Mouse (Mus musculus) adrenal gland, postnatal 25 days (tissue): ENCODE results near the gene Szrd1. TPM values are rescaled to one million over a fixed set of nuclear protein-coding genes. Genes with fewer than 3 reads are reported as not detected.

ENCODE experiments used
- DNase-seq: peaks from one replicate; pipeline ENCODE4 v3.0.0; 2021; ENCODE audit warnings: mixed read lengths
- total RNA-seq: library from RNA; stranded (reverse); gene quantifications from 2 replicates; pipeline ENCODE4 v1.2.3, GENCODE M21; 2021

Gene Szrd1
- total RNA-seq, 1 experiment from 2014 or later: 115 TPM

DNA sequence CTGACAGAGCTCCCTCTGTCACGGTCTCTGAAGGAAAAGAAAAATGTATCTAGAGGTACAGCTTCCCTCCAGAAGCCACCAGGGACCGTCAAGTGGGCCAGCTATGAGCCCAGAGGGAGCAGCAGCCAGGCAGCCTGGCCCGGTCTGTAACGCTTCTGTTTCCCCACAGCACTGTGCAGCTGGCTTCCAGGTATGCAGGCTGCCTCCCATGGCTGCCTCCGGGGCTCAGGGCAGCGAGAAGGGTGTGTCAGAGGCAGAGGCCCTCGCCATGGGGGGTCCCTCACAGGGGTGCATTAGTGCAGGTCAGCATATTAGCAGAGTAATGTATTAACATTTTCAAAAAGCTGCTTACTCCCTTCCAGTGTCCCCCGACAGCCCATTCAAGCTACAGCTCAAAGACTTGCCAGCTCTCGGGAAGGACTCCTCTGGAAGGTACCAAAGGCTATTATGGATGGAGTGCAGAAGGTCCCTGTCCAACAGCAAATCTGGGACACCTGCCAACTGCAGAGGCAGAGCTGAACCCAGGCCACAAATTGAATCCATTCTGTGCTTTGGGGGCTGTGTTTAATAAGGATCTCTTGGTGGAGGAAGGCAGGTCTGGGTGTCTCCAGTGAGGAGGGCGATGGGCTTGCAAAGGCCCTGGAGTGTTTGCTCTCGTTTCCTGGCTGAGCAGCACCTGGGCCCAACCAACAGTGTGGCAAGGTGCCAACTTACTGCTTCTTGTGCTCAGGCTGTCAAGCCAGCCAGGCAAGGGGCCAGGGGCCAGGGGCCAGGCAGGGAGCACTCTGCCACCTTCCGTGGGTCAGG is 72.7 kb downstream of the Szrd1 start:
- peak; percentile 34 for DNase-seq

DNA sequence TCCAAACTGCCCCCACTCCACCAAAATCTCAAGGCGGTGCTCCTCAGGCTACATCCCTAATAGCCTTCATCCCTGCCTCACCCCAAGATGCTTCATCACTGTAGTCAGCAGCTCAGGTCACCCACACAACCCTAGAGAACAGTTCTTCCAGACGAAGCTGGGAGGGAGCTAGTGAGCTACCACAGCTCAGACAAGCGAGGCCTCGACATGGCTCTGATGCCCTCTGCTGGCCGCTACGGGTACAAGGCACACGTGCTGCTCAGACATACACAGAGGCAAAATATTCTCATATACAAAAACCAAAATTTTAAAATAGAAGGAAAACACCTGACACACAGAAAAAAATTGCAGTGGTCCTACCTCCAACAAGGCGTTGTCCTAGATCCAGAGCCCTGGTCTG is 74.5 kb downstream of the Szrd1 start:
- peak; percentile 83 for DNase-seq

DNA sequence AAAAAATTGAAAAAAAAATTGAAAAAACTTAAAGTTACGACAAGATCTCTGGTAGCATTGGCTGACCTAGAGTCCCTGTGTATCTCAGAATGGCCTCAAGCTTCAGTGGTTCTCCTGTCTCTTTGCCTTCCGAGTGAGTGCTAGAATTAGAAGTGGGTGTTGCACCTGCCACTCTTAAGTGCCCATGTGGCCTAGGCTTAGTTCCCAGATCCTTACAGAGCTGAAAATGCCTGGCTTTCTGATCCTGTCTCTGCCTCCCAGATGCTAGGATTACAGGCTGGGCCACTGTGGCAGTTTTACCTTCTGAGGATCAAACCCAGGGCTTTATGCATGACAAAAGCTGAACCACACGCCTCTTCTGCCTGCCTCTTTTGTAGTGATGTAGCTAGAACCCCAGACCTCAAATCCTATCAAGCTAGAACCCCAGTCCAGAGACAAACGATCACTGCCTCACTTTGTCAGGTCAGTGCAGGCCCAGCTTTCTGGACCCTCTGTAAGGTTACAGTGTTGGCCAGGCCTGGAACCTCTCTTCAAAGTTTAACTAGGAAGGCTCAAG is 75.4 kb downstream of the Szrd1 start:
- DNase-seq: no peak

Other genes with a start within 250 kb of the Szrd1 start
- 5.4 and 8.3 TPM in 2 replicates for gene Padi2, start 233.4 kb downstream of the Szrd1 start, total RNA-seq
- gene Sdhb, start 178.6 kb downstream of the Szrd1 start, total RNA-seq: 452 and 458 TPM in 2 replicates
- 35.9 and 53.3 TPM in 2 replicates for gene Atp13a2, start 152.9 kb downstream of the Szrd1 start, total RNA-seq
- 10.7 and 11.1 TPM in 2 replicates for gene Mfap2, start 129.4 kb downstream of the Szrd1 start, total RNA-seq
- 10.2 and 16.1 TPM in 2 replicates for gene Crocc, start 79.2 kb downstream of the Szrd1 start, total RNA-seq
- 56.2 and 67.2 TPM in 2 replicates for gene Necap2, start 61.4 kb downstream of the Szrd1 start, total RNA-seq
- not detected in 2 replicates for gene Spata21, start 51.4 kb downstream of the Szrd1 start, total RNA-seq
- gene Fbxo42, start 8.1 kb upstream of the Szrd1 start, total RNA-seq: 19.7 and 24.8 TPM in 2 replicates
- 1.4 and 1.7 TPM in 2 replicates for gene Rsg1, start 74.2 kb upstream of the Szrd1 start, total RNA-seq
- gene Arhgef19, start 99.7 kb upstream of the Szrd1 start, total RNA-seq: 32.6 and 44.2 TPM in 2 replicates
- gene Epha2, start 161.5 kb upstream of the Szrd1 start, total RNA-seq: 18.7 and 19.3 TPM in 2 replicates
- 1.8 and 2.1 TPM in 2 replicates for gene Fam131c, start 228.4 kb upstream of the Szrd1 start, total RNA-seq